Mouse (Mus musculus): ENCODE results near the gene Lmbr1. TPM values are rescaled to one million over a fixed set of nuclear protein-coding genes. Genes with fewer than 3 reads are reported as not detected.
"Not testable (repeated sequence)": the region's sequence is repeated elsewhere in the genome, so short reads cannot be mapped to it uniquely, and the experiment has no call there.

Gene Lmbr1
- polyA plus RNA-seq (2015; fragmentation: Nextera tagmentation; extraction: Ambion mirVana) = 10.4 and 15.0 TPM in 2 replicates

GRCm38 (mm10) chr5:29378298-29379036, at the start of gene Lmbr1:
Gene Lmbr1, minus strand, starts transcription at chr5:29378390.
- WGBS = under 1% methylated on average over 40 of the region's 40 CpGs
- H3K9ac ChIP-seq = peak within 1 kb of the TSS; percentile 91
- no peaks in the 10 kb centered on the region for H3K9me3 ChIP-seq
- ATAC-seq (ENCODE audit: extremely low read depth, insufficient number of reproducible peaks, low FRiP score, low TSS enrichment) = peak; percentile 89
- no peaks in the 10 kb centered on the region for H3K36me3 ChIP-seq
- H3K4me1 ChIP-seq = peaks cover 18% of the 10 kb centered on the region
- H3K27ac ChIP-seq (replicated peaks) = peak within 1 kb of the TSS; percentile 73
- peaks cover 5% of the 10 kb centered on the region; the same call in 1 of the 2 replicates for H3K27me3 ChIP-seq (replicated peaks)
- peak within 1 kb of the TSS; percentile 98 for H3K4me2 ChIP-seq
- H3K4me3 ChIP-seq = peak within 1 kb of the TSS; percentile 87

GRCm38 (mm10) chr5:29423330-29423729, 45.1 kb upstream of the Lmbr1 start:
- H3K9ac ChIP-seq; H3K4me1 ChIP-seq; H3K4me3 ChIP-seq; H3K4me2 ChIP-seq; ATAC-seq (ENCODE audit: extremely low read depth, insufficient number of reproducible peaks, low FRiP score, low TSS enrichment); H3K36me3 ChIP-seq; H3K27ac ChIP-seq (replicated peaks); H3K9me3 ChIP-seq: not testable (repeated sequence)
- 73% methylated on average over 3 of the region's 3 CpGs for WGBS
- peaks cover 17% of the 10 kb centered on the region for H3K27me3 ChIP-seq (replicated peaks)

GRCm38 (mm10) chr5:29413041-29413440, 34.9 kb upstream of the Lmbr1 start:
- 79% methylated on average over 3 of the region's 3 CpGs for WGBS
- Histone ChIP-seq H3K4me3 (no peak overlapping the region), H3K36me3 (no peaks in the 10 kb centered on the region), H3K9ac (no peak overlapping the region), H3K9me3 (no peaks in the 10 kb centered on the region), H3K4me1 (no peaks in the 10 kb centered on the region), H3K27ac (replicated peaks) (no peak overlapping the region), H3K27me3 (replicated peaks) (peaks cover 8% of the 10 kb centered on the region; the same call in 1 of the 2 replicates), H3K4me2 (no peak overlapping the region)
- ATAC-seq (ENCODE audit: extremely low read depth, insufficient number of reproducible peaks, low FRiP score, low TSS enrichment) = no peak

DNA sequence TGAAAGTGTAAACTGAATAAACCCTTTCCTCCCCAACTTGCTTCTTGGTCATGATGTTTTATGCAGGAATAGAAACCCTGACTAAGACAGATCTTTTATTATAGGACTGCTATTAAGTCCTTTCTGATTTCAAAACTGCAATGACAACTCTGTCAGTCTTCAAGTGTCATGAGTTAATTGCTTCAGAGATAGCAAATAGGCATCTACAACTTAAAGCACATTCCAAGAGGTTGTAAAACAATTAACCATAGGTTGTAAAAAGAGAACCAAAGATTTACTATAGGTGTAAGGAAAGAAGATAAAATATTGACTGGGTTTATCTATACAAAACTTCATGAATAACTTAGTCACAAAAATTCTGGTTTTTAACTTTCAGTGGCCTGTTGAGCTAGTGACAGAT, 32.7 kb upstream of the Lmbr1 start:
- no peaks in the 10 kb centered on the region for H3K9me3 ChIP-seq
- H3K4me2 ChIP-seq = no peak overlapping the region
- H3K36me3 ChIP-seq = no peaks in the 10 kb centered on the region
- ATAC-seq (ENCODE audit: extremely low read depth, insufficient number of reproducible peaks, low FRiP score, low TSS enrichment) = no peak
- H3K27me3 ChIP-seq (replicated peaks) = 0 out of 2 replicates have a peak, but pooled peaks cover 8% of the 10 kb centered on the region
- no peaks in the 10 kb centered on the region for H3K4me1 ChIP-seq
- H3K27ac ChIP-seq (replicated peaks) = no peak overlapping the region
- no peak overlapping the region for H3K9ac ChIP-seq
- H3K4me3 ChIP-seq = no peak overlapping the region

DNA sequence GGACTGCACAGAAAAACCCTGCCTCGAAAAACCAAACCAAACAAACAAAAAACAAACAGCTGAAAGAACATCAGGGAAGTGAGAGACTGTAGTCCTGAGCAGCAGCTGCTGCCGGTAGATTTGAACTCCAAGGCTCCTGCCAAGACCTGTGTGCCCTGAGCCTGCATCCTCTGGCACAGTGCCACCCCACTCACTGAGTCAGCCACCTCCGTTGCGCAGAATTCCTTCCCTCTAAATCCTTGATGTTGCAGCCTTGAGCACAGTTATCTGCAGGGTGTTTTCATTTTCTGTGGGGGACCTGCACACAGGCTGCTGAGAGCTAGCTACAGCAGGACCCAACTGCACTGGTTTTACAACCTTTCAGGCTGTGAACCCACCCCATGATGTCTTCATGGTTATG, 20.2 kb upstream of the Lmbr1 start:
- Histone ChIP-seq H3K4me3 (no peak overlapping the region), H3K4me1 (no peaks in the 10 kb centered on the region), H3K4me2 (no peak overlapping the region), H3K36me3 (no peaks in the 10 kb centered on the region), H3K9ac (no peak overlapping the region), H3K27me3 (replicated peaks) (0 out of 2 replicates have a peak, but pooled peaks cover 3% of the 10 kb centered on the region), H3K9me3 (no peaks in the 10 kb centered on the region), H3K27ac (replicated peaks) (no peak overlapping the region)
- ATAC-seq (ENCODE audit: extremely low read depth, insufficient number of reproducible peaks, low FRiP score, low TSS enrichment) = no peak
- 48% methylated on average over 4 of the region's 4 CpGs for WGBS

DNA sequence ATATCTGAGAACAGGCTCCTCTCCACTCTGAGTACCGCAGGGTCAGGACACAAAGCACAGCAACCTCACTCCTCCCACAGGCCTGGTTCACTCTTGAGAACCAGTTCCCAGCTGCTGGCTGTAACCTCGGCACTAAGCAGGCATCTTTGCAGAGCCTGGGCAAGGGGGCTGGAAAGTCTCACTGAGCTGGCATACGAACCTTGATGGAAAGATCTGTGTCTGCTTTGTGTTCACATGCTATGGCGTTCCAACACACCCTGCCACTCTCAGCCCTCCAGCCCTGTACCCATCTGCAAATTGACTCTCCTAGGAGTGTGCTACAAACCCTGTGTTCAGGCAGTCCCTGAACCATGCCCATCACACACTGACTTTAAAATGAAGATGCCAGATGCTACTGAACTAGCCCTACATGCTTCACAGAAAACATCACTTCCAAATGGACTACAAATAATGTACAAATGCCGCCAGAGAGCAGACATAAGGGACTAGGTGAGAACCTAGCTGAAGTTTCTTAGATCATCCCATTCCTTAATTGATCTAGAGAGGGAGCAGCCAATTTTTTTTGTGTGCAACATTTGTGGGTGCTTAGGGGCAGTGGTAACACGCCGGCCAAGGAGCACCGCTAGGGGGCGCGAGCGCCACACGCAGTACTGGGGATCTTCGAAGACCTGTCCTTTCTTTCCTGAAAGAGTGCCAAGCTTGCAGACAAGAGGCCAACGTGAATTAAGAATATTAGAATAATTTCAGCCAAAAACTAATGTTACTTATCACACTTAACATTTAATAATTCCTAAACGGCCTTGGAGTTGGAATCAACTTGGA, 11.0 kb upstream of the Lmbr1 start:
- ATAC-seq (ENCODE audit: extremely low read depth, insufficient number of reproducible peaks, low FRiP score, low TSS enrichment) = no peak
- Histone ChIP-seq H3K36me3 (no peaks in the 10 kb centered on the region), H3K9ac (no peak overlapping the region), H3K27ac (replicated peaks) (peak overlapping the region; percentile 66), H3K9me3 (no peaks in the 10 kb centered on the region), H3K4me2 (0 out of 2 replicates have a peak overlapping the region, but pooled peaks have one; percentile 22), H3K4me3 (no peak overlapping the region), H3K4me1 (peaks cover 13% of the 10 kb centered on the region; the same call in 1 of the 2 replicates), H3K27me3 (replicated peaks) (peaks cover 14% of the 10 kb centered on the region; the same call in 1 of the 2 replicates)
- 16% methylated on average over 15 of the region's 15 CpGs for WGBS

DNA sequence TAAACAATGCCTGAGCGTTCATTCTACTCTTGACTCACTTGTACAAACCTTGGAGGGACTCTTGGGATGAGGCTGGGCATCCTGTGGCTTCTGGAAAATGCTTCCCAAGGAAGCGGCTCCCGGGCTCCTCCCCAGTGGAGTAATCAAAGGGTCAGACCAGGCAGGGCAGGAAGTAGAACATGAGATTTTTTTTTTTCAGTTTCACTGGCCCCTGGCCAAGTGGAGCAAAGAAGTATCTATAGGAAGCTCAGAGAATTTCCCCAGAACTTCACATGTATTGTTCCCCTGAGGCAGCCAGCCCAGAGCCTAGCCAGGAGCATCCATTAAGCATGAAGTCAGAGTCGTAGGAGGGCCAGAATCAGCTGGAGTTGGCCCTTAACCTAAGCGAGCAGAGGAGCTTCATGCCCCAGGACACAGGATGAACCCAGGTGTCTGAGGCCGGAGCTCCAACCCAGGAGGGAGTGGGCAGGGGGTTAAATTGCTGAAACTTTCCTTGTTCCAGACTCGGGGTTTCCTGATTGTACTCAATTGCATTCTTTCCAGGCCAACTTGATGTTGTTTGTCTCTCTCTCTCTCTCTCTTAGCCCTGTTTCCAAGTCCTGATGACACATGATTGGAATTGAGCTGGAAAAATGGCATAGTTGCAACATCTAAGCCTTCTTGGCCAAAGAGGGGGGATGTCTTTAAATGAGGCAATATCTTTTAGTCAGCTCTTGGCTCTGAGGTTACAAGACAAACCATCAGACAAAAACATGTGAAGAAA, 10.2 kb upstream of the Lmbr1 start:
- H3K4me2 ChIP-seq = no peak overlapping the region
- 34% methylated on average over 7 of the region's 7 CpGs for WGBS
- H3K4me3 ChIP-seq = no peak overlapping the region
- no peaks in the 10 kb centered on the region for H3K36me3 ChIP-seq
- H3K9me3 ChIP-seq = no peaks in the 10 kb centered on the region
- H3K9ac ChIP-seq = no peak overlapping the region
- peaks cover 13% of the 10 kb centered on the region; the same call in 1 of the 2 replicates for H3K4me1 ChIP-seq
- 0 out of 2 replicates have a peak, but pooled peaks have one; percentile 18 for ATAC-seq (ENCODE audit: extremely low read depth, insufficient number of reproducible peaks, low FRiP score, low TSS enrichment)
- H3K27me3 ChIP-seq (replicated peaks) = peaks cover 14% of the 10 kb centered on the region; the same call in 1 of the 2 replicates
- peak overlapping the region; percentile 66 for H3K27ac ChIP-seq (replicated peaks)

DNA sequence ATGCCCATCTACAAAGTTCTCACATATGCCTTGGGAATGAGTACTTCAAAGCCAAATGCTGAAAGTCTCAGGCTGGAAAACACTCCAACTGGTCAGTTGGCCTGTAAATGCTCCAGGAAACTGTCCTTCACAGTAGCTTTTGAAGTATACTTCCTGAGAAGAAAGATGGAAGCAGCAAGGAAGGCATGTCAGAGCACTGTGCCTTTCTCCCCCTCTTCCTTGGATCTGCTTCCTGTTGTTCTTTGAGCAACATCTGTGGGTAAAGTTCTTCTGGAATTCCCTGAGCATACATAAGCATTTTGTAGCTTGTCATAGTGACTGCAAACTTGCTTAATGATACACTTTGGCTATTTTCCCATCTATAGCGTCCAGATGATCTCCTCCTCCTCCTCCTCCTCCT, 9.4 kb upstream of the Lmbr1 start:
- WGBS = 43% methylated on average over 1 of the region's 1 CpGs
- Histone ChIP-seq H3K4me2 (no peak overlapping the region), H3K4me3 (no peak overlapping the region), H3K27ac (replicated peaks) (peak overlapping the region; percentile 66), H3K27me3 (replicated peaks) (peaks cover 14% of the 10 kb centered on the region; the same call in 1 of the 2 replicates), H3K9ac (no peak overlapping the region), H3K4me1 (peaks cover 13% of the 10 kb centered on the region; the same call in 1 of the 2 replicates), H3K9me3 (no peaks in the 10 kb centered on the region), H3K36me3 (no peaks in the 10 kb centered on the region)
- no peak for ATAC-seq (ENCODE audit: extremely low read depth, insufficient number of reproducible peaks, low FRiP score, low TSS enrichment)

DNA sequence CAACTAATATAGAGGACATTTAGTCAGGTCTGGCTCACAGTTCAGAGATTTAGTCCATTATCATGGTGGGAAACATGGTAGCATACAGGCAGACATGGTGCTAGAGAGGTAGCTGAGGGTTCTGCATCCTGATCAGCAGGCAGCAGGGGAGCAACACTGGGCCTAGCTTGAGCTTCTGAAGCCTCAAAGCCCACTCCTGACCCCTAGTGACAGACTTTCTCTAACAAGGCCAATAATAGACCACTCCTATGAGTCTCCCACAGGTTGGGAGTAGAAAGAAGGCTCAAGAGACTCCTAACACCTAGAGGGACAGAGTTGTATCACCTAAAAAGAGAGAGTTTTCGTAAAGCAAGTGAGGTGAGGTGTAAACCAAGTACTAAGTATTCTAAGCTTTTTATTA, 4.6 kb upstream of the Lmbr1 start:
- 51% methylated on average over 1 of the region's 1 CpGs for WGBS
- Histone ChIP-seq H3K4me2 (no peak overlapping the region), H3K4me1 (peaks cover 15% of the 10 kb centered on the region)

DNA sequence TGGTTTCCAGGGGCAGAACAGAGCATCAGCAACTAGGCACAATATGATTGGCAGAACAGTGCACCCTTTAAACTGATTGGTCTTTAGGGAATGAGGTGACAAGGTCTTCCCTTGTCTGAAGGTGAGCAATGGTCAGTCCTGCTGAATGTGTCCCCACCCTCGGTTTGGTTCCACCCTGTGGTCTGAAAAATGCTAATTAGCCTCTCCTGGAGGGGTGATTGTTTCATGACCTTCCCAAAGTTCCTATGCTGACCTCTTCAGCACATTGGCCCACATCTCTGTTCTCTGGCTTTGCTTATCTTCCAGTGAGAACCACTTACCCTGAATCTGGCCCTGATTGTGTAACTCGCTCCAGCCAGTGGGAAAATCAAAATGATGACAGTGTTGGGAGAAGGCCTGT, 1.9 kb upstream of the Lmbr1 start:
- WGBS = 60% methylated on average over 2 of the region's 2 CpGs
- H3K4me1 ChIP-seq = peaks cover 18% of the 10 kb centered on the region

More for the DNA sequence above, 4.6 kb upstream of the Lmbr1 start:
- no peak for ATAC-seq (ENCODE audit: extremely low read depth, insufficient number of reproducible peaks, low FRiP score, low TSS enrichment)
- no peak overlapping the region for H3K27ac ChIP-seq (replicated peaks)
- H3K36me3 ChIP-seq = no peaks in the 10 kb centered on the region
- H3K4me3 ChIP-seq = no peak overlapping the region
- no peak overlapping the region for H3K9ac ChIP-seq
- H3K9me3 ChIP-seq = no peaks in the 10 kb centered on the region
- H3K27me3 ChIP-seq (replicated peaks) = peaks cover 7% of the 10 kb centered on the region; the same call in 1 of the 2 replicates

More for the DNA sequence above, 1.9 kb upstream of the Lmbr1 start:
- Histone ChIP-seq H3K9ac (no peak overlapping the region), H3K9me3 (no peaks in the 10 kb centered on the region), H3K4me3 (no peak overlapping the region), H3K27me3 (replicated peaks) (peaks cover 5% of the 10 kb centered on the region; the same call in 1 of the 2 replicates), H3K27ac (replicated peaks) (no peak overlapping the region), H3K36me3 (no peaks in the 10 kb centered on the region), H3K4me2 (no peak overlapping the region)
- no peak for ATAC-seq (ENCODE audit: extremely low read depth, insufficient number of reproducible peaks, low FRiP score, low TSS enrichment)
